Mouse (Mus musculus): ENCODE measurements at regions not wholly inside any gene's neighbourhood (a gene's known extent, or its start where the extent isn't known, plus 50 kb on each side); places are given as distances from the start of the nearest gene placed in this dataset.

DNA sequence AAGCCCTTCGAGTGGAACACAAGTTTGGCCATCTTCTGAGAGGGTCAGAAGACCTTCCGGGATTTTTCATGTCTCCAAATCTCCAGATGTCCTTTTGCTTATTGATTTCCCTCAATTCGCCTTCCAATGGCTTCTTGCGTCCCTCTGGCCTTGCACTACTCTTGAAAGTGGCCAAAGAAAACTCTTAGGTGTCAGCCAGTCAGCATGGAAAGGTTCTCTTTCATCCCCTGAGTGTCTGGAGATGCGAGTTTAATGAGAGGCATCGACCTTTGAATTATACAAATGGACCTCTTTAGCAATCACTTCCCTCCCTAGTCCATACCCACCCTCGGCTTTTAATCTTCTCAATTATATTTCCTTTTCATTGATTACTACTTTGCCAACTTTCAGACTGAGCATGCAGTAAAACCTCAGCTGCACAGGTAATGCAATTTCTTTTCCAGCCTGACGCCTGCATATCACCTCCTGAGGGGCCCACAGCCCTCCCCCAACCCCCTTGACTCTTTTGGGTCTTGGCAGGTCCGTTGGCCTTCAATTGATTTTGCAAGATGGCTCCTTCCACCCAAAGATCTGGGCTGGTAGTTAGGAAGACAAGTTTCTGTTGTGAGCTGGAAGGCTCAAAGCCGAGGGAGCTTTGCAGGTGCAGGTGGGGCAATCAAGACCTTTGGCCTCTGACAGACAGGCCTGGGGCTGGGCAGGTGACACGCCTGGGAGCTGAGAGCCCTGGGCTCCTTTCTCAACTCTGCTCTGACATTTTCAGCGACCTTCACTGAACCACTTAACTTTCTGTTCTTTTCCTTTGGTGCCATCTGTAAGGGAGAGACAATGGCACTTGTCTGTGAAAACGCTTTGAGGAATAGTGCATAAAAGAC, 461.8 kb downstream of the Ccdc171 start:
- no peak for DNase-seq (ENCODE audit: low spot score)

DNA sequence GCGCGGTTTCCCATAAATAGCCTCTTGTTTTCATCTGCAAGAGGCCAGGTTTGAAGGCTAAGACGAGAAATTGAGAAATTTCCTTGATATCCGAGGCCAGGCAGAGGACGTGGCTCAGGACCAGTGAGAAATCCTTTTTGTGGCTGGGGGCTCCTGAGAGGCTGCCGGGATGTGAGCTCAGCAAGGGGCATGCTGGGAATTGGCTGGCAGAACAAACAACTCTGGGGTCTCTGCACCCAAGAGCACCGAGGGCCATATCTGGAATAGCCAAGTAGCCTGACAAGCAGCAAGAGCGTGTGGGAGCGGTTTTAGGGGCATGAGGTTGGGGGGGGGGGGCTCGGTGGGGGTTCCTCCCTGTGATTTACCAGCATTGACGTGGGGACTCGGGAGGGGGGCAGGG, 462.5 kb downstream of the Ccdc171 start:
- DNase-seq (ENCODE audit: low spot score): no peak

DNA sequence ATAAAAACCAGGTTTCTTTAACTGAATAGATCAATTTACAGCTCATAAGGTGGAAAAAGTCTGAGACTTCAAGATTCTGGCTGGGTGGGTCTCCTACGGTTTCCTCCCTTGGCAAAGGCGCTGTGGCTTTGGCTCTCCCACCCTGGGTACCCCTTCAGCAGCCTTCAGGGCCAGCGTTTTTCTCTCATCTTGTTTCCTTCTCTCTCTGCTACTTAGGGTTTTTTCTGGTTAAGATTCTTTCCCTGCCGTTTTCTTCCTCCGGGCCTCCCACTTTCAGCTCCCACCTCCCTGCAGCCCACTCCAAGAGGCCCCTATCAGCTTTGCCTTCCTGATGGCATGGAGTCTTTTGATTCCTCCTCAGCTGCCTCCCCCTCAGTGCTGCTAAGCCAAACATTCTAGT, 463.0 kb downstream of the Ccdc171 start:
- DNase-seq (ENCODE audit: low spot score): no peak

DNA sequence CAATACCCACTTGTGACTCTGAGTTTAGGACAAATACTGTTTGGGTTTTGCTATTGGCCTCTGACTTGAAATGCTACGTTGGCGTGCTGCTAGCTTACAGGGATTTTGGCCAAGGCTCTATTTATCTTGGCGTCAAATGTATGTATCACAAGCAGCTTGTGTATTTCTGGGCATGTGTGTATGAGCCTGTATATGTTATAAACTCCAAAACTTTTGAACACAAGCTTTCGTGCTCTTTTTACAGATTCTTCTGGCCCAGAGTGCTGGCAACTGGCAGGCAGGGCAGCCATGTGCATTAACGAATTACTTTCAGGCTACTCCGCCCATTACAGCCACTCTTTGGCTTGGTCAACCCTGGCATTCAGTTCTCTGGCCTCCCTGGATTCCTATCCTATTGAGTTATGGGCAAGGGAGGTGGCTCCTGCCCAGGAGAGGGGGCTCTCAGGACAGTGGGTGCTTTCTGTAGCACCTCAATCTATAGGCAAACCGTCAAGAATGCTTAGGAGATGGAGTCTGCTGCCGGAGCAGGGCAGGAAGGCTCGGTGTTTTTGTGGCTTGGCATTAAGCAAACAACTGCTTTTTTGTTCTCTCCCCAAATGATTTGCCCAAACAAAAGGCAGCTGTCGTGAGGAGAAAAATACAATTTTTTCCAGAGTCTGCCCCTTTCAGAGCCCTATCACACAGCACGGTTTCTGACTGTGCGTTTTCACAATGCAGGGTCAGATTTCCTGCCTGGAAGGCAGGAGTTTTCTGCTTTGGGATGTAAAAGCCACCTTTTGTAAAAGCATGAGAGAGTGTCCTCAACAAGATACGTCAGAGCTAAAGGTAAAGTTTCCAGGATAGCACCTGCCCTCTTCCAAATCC, 465.0 kb downstream of the Ccdc171 start:
- no peak for DNase-seq (ENCODE audit: low spot score)

DNA sequence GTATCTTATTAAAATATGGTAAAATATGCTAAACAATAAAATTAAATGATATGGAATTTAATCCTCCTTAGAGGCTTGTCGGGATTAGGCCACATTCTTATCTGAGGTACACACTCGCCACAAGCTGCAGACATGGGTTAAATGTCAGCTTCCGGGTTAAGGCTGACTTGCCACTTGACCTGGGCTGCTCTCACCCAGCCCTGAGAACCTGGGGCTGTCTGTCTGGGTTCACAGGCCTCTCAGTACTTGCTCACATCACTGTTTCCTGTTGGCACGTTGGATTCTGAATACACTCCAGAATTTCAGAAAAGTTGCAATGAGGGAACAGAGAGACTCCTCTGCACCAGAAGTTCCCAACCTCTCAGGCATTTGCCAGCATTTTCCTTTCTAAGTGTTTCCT, 465.9 kb downstream of the Ccdc171 start:
- DNase-seq (ENCODE audit: low spot score): no peak

DNA sequence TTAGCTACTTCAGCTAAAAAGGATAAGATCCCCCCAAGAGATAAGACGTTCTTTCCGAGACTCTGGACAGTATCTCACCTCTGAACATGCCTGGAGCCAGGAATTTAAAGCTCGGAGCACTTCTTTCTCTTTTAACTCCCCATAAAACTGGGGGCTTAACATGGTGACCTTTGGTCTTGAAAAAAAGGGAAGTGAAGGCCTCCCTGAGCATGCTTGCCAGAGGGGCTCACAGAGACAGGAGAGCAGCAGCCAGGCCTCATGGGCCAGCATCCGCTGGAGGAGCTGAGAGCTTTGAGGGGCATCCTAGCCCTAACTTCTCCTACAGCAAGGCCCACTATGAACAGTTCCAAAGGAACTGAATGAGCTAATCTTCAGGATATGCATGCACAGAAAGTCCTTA, 471.7 kb downstream of the Ccdc171 start:
- DNase-seq (ENCODE audit: low spot score): no peak

DNA sequence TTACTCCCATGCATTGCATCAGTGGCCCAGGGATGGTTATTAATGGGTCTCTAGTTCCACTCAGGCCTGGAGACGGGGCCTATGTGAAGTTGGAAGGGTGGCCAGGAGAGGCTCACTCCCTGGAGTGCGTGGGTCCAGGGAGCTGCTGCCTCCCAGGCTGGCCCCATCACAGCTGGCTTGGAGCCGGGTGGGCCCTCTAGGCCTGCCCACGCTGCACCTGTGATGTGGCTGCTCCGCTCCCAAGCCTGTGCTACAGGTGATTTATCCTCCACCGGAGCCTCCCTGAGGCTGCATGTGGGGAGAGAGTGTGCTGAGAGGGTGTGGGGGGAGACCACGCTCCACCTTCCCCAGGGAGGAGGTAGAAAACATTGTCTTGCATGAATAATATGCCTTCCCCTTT, 476.3 kb downstream of the Ccdc171 start:
- DNase-seq (ENCODE audit: low spot score): no peak

DNA sequence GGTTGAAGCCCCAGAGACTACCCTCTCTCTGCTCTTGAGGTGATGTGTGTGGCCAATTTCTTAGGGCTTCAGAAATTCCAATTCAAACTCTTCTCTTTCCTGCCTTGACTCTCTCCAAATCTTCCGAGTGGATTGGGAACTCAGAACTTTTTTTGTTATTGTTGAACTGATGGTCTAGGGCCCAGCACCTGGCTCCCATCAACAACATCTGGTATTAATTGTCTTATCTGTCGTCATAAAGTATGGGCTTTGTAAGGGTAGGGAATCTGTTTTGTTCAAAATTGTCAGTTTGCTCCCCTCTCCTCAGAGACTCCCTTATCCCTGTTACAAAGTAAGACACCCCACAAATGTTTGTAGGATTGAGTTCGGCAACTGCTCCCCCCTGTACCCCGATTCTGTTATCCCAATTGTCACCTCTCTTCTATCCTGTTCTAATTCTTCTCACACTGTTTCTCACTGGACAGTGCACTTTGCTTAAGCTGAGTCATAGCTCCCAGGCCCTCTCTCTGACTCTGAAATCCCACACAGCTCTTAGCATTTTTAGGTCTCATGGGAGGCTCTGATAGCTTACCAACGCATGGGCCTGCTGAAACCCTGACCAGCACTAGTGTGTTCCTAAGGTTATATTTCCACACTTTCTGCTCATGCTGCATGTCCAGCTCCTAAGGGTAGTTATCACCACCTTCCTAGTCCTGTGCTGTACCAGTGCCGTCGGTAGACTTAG, 478.9 kb downstream of the Ccdc171 start:
- DNase-seq (ENCODE audit: low spot score): no peak

DNA sequence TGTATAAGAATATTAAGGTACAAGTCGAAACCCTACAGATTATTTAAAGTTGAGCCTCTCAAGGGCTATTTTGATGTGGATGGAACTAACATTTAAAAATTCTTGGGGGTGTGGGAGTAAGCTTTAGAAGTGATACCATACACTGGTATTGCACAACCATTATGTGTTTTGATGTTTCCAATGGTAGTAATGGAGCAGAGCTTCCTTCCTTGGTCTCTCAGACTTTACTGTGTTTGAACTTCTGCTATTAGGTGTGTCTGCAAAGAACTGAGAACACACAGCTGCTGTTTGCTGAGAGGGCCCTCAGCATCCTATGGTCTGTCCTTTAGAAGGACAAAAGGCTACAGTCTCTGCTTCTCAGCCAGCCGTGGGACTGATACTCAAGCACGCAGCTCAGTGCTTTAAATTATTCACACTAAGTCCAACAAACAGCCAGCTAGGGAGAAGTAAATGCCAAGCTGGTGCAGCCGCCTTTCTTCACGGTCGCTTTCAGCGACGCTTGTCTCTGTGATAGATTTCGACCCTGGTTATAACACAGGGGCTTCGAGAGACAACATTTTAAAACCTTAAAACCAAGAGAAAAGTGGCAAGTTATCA, 479.5 kb downstream of the Ccdc171 start:
- DNase-seq (ENCODE audit: low spot score): no peak

DNA sequence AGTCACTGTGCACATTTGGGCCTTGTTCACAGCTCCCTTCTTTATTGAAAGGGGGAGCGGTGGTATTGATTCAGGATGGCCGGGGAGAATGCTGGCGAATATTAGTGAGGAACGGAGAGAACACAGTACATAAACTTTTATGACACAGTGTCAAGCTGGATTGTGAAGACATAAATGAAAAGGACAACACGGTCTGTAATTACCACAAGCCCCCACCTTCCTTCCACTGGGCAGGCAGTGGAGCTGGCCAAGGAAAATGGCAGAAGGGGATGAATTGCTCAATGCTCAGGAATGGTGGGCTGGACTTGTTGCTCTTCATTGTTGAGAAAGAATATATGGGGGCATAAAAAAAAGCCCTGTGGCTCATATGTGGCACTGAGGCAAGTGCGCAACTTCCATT, 486.6 kb downstream of the Ccdc171 start:
- DNase-seq (ENCODE audit: low spot score): no peak

DNA sequence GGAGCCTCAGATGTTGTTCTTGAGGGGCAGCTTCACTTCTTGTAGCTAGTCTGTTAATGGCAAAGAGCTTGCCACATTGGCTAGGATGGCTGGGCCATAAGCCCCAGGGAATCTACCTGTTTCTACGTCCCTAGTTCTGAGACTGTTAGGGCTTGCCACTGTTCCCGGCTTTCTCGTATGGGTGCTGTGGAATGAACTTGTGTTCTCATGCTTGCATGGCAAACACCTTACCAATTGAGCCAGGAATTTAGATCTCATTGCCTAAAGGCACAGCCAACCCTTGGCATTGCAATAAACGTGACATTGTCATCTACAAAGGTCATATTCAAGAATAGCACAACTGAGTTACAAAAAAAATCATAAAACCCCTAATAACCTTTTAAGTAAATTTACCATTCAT, 489.8 kb downstream of the Ccdc171 start:
- DNase-seq (ENCODE audit: low spot score): no peak

DNA sequence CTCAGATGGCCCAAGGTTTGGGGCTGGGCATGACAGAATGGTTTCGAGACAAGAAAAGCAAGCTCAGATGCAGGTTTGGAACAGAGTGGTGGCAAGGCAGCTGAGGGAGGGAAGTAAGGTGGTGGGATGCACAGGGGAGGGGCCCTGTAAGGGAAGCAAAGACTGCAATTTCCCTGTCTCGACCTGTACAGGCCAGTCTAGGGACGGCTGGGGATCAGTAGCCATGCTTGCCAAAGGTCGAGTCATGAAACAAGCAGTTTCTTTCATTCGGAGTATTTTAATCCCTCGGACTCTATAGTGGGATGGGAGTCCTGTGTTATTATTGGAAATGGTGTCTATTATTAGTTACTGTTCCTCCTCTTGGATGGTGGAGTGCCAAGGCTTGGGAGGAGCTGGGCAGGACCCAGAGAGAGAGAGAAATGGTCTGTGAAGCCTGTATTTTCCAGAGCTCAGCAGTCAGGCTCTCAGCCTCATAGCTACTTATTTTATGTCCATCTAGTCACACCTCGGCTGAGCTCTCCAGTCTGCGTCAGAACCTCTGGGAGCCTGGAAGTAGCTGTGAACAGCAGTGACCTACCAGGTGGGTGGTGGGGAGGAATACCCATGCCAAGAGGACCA, 490.3 kb downstream of the Ccdc171 start:
- no peak for DNase-seq (ENCODE audit: low spot score)

DNA sequence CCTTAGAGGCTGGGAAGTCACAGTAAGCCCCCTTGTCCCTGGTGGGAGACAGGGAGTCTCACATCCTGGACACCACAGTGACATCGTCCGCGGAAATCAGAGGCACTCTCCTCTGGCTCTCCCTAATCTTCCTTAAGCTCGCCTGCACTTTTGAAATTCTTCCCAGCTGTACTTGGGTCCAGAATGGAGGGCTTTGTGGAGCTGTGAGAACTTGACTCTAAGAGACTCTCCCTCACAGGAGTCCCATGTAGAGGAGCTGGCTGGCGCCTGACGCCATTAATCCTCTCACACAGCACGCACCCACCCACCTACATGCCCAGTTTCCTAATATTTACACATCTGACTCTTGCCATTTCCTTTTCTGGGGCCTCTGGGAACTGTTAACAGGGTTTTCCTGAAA, 492.8 kb downstream of the Ccdc171 start:
- no peak for DNase-seq (ENCODE audit: low spot score)

DNA sequence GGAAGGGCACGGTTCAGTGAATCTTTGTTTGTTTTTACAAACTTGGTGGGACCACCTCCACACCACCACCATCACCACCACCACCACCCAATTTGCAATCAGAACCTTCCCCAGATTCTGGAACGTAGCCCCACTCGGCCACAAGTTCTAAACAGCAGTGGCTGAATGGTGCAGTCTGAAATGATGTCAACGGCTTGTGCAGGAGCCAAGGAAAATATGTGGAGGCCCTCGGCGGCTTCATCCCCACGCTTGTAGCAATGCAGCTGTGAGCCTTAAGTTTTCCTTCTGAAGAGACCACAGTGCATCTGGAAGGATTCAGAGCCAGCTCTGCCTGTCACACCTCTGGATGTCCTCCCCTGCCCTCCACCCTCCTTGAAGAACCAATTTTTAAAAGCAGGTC, 493.4 kb downstream of the Ccdc171 start:
- no peak for DNase-seq (ENCODE audit: low spot score)

DNA sequence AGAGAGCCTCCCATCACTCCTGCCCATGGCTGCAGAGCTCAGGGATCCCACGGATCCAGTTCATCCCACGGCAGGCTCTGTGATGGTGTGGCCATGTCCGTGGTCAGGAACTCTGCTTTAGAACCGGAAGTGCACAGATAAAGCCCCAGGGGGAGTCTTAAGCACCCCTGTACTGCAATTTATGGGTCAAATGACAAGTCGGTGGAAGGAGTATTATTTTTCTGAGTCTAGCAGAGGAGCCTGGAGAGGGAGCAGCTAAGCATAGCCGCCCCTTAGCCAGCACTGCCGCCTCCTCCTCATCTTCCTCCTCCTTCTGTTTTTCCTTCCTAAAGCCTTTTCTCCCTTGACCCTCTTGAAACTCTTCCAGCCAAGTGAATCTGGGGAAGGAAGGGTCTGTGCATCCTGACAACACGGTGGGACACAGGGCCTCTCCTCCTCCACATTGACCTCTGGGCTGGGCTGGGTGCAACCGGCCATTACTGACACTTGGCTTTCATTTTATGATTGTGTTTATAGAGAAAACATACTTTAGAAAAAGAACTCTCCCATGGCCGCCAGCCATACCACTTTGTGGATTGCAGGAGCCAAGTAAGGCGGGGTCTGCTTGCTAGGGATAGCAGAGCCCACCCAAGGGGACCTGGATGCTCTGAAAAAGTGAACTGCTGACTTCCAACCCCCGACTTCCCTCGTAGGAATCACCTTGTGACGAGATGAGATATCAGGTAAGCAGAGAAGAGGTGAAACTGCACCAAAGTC, 494.3 kb downstream of the Ccdc171 start:
- DNase-seq (ENCODE audit: low spot score): no peak

DNA sequence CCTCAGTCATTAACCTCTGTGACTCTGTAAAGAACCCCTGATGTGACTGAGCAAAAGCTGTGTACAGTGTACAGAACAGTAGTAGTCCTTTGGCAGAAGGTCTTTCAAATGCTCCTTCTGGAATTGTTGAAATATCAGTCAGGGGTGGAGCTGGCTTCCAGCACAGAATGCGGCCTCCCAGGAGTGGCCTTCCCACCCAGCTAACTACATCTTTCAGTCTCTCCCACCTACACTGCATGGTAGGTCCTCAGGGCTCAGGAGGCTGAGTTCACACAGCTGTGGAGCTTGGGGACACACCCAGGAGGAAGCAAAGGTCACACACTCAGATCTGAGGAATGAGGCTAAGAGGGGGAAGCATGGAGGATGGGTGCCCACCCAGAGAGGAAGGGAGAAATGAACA, 495.3 kb downstream of the Ccdc171 start:
- DNase-seq (ENCODE audit: low spot score): no peak

DNA sequence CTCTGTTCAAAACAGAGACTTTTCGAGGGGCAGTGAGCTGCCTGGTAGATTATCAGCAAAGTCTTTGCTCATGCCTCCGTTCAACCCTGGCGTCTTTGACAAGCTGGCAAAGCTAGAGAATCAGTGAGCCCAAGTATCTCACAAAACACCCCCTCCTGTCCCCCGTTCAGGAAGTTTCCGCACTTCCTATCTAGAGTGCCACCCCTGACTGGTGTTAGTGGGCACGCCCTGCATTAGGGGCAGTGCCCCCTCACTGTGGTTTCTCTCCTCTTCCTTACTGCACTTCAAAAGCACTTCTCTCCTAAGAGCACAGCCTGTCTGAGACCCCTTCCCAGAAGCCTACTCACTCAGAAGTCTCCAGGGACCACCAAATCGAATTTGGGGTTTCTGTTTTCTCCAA, 497.0 kb downstream of the Ccdc171 start:
- DNase-seq (ENCODE audit: low spot score): no peak

DNA sequence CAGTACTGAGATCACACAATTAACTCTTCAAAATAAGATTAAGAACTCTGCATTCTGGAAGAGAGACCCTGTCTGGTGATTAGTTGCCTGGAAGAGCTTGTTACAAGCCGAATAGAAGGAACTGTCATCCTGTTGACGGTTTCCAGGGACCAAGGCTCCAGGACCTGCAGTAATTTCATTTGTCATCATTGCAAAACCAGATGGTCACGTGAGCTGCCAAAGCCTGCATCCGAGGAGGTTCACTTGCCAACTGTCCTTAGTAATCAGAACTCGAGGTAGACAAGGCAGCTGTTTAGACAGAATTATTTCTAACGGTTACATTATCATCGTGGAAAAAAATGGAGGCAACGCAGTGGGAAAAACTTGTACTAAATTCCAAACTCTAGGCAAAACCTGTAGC, 500.8 kb downstream of the Ccdc171 start:
- no peak for DNase-seq (ENCODE audit: low spot score)

DNA sequence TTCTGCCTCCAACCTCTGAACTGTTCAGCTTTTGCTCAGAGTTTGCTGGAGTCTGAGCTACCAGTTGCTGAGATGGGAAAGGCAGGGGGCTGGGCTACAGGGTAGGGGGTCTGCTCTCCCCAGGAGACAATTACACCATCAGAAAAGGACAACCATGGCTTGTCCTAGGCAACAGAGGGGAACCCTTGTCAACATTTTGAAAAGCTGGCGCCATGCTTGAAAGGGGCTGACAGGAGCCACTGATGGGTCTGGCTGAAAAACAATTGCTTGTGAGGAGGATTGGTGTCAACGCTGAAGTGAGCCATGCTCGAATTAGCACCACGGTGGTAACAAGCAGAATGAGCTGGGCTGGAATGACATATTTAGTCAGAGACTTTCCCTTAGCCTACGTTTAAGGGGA, 502.8 kb downstream of the Ccdc171 start:
- no peak for DNase-seq (ENCODE audit: low spot score)

DNA sequence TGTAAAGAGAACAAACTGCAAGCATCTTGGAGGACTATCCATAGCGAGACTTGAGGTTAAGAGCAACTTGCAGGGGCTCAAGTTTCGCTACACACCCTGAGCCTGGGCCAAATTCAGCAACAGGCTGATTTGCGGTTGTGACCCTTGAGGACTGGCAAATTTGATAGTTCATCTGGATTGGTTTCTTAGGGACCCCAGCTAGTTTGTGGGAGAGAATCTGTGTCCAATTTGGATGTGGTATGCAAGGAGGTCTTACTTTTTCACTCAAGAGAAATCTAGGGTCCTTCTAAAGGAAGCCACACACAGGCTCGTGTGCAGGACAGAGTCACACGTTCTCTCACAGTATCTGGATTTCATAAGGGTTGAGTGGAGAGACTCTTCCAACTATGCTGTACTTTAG, 505.6 kb downstream of the Ccdc171 start:
- no peak for DNase-seq (ENCODE audit: low spot score)

DNA sequence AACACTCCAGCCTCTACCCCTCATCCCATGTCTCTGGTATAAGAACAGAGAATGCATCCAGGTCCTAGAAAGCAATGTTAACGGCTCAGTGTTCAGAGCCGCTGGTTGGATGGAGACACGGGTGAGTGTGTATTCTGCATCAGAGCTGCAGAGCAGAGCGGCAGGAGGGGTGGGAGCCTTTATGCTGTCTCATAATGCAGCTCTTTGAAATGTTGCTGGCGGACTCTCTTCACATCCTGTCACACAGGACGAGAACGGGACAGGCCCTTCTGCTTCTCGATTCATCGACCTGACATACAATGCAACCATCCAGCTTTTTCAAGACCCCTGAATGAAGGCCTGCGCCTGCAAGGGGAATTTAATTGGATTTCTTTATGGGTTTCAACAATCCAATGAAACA, 507.2 kb downstream of the Ccdc171 start:
- DNase-seq (ENCODE audit: low spot score): no peak
